Mouse (Mus musculus) thymus, adult 2 months (tissue): ENCODE results near the gene Usp51.

ENCODE experiments used
- CTCF ChIP-seq: fragments of 200-500 bp; IDR thresholded peaks from 2 replicates; pipeline ENCODE4 v1.5.1; 2012; ENCODE audit warnings: mild to moderate bottlenecking, control low read depth, low read length, moderate library complexity, borderline replicate concordance; ENCODE audit not compliant: control insufficient read depth, poor library complexity, insufficient read depth; ENCODE audit errors: extremely low read depth
- POLR2A ChIP-seq: fragments of 200-500 bp; IDR thresholded peaks from 2 replicates; pipeline ENCODE4 v1.6.1; 2012; ENCODE audit warnings: mild to moderate bottlenecking, low read length, control low read depth, moderate library complexity; ENCODE audit not compliant: control insufficient read depth, poor library complexity, insufficient read depth; ENCODE audit errors: extremely low read depth

- no peak for TF ChIP-seq CTCF
- TF ChIP-seq POLR2A, result no peak
Observed at GRCm38 (mm10) chrX:152985009-152985408, 21.3 kb upstream of the Usp51 start.
